Mouse (Mus musculus): Measurements from ENCODE around the gene Slc6a17. TPM values are rescaled to one million over a fixed set of nuclear protein-coding genes. Genes with fewer than 3 reads are reported as not detected.
A peak's percentile ranks its signal among the peaks of the same experiment; 100 is the strongest.

Slc6a17 gene
- polyA plus RNA-seq (2015; fragmentation: Nextera tagmentation; extraction: Ambion mirVana): 1.3 and 1.8 TPM in 2 replicates

GRCm38 (mm10) chr3:107517631-107518108 is at the start of gene Slc6a17:
TSS of gene Slc6a17 (minus strand) at chr3:107518018.
- no peak within 1 kb of the TSS for H3K27ac ChIP-seq (ENCODE audit: low read length)
- H3K4me1 ChIP-seq (replicated peaks; ENCODE audit: control insufficient read depth, insufficient read depth, low read length): peaks cover 11% of the 10 kb centered on the region
- peak within 1 kb of the TSS; percentile 64 for H3K9ac ChIP-seq (ENCODE audit: low read length)
- H3K9me3 ChIP-seq (ENCODE audit: control insufficient read depth, low read length): no peaks in the 10 kb centered on the region
- H3K27me3 ChIP-seq (ENCODE audit: control insufficient read depth, insufficient read depth, low read depth, low read length): peaks cover 28% of the 10 kb centered on the region
- under 1% methylated on average over 68 of the region's 68 CpGs for WGBS
- peak; percentile 78 for ATAC-seq (ENCODE audit: low read depth)
- peak within 1 kb of the TSS; percentile 71 for H3K4me2 ChIP-seq (ENCODE audit: low read depth, low read length)
- no peaks in the 10 kb centered on the region for H3K36me3 ChIP-seq (ENCODE audit: control insufficient read depth, insufficient read depth, low read length)
- H3K4me3 ChIP-seq (ENCODE audit: low read length): peak within 1 kb of the TSS; percentile 47

GRCm38 (mm10) chr3:107565331-107565730 is 47.5 kb upstream of the Slc6a17 start:
- no peaks in the 10 kb centered on the region for H3K27me3 ChIP-seq (ENCODE audit: control insufficient read depth, insufficient read depth, low read depth, low read length)
- H3K9ac ChIP-seq (ENCODE audit: low read length): no peak overlapping the region
- no peak overlapping the region for H3K4me3 ChIP-seq (ENCODE audit: low read length)
- WGBS: 16% methylated on average over 3 of the region's 3 CpGs
- H3K9me3 ChIP-seq (ENCODE audit: control insufficient read depth, low read length): no peaks in the 10 kb centered on the region
- H3K4me1 ChIP-seq (replicated peaks; ENCODE audit: control insufficient read depth, insufficient read depth, low read length): no peaks in the 10 kb centered on the region
- H3K27ac ChIP-seq (ENCODE audit: low read length): no peak overlapping the region
- no peak overlapping the region for H3K4me2 ChIP-seq (ENCODE audit: low read depth, low read length)
- ATAC-seq (ENCODE audit: low read depth): no peak
- H3K36me3 ChIP-seq (ENCODE audit: control insufficient read depth, insufficient read depth, low read length): no peaks in the 10 kb centered on the region

- no peak for ATAC-seq (ENCODE audit: low read depth)
- H3K4me3 ChIP-seq (ENCODE audit: low read length): no peak overlapping the region
- no peaks in the 10 kb centered on the region for H3K36me3 ChIP-seq (ENCODE audit: control insufficient read depth, insufficient read depth, low read length)
- H3K9ac ChIP-seq (ENCODE audit: low read length): no peak overlapping the region
- no peak overlapping the region for H3K4me2 ChIP-seq (ENCODE audit: low read depth, low read length)
- 28% methylated on average over 4 of the region's 4 CpGs for whole genome bisulfite sequencing
- H3K27ac ChIP-seq (ENCODE audit: low read length): no peak overlapping the region
- H3K27me3 ChIP-seq (ENCODE audit: control insufficient read depth, insufficient read depth, low read depth, low read length): no peaks in the 10 kb centered on the region
- no peaks in the 10 kb centered on the region for H3K9me3 ChIP-seq (ENCODE audit: control insufficient read depth, low read length)
- no peaks in the 10 kb centered on the region for H3K4me1 ChIP-seq (replicated peaks; ENCODE audit: control insufficient read depth, insufficient read depth, low read length)
These were observed 46.1 kb upstream of the Slc6a17 start for GRCm38 (mm10) chr3:107563880-107564279.

DNA sequence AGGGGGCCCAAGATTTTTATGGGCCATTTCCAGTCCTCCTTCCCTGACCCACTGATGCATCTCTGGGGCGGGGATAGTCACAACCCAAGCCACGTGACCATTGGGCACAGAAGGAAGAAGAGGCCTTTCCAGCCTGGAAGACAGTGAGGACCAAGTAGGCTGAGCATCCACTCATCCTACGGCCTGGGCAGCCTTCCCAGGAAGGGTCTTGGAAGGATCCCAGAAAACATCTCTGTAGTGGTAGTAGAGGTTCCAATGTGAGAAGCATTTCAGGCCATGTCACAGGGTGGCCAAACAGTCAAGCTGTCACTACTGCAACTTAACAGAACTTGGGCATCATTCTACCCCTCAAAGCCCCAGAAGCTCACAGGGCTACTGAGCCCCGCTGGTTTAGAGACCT is 44.8 kb upstream of the Slc6a17 start:
- no peak for ATAC-seq (ENCODE audit: low read depth)
- Histone ChIP-seq H3K9ac (ENCODE audit: low read length) (no peak overlapping the region), H3K27me3 (ENCODE audit: control insufficient read depth, insufficient read depth, low read depth, low read length) (no peaks in the 10 kb centered on the region), H3K27ac (ENCODE audit: low read length) (no peak overlapping the region), H3K4me1 (replicated peaks; ENCODE audit: control insufficient read depth, insufficient read depth, low read length) (no peaks in the 10 kb centered on the region), H3K4me3 (ENCODE audit: low read length) (no peak overlapping the region), H3K9me3 (ENCODE audit: control insufficient read depth, low read length) (no peaks in the 10 kb centered on the region), H3K36me3 (ENCODE audit: control insufficient read depth, insufficient read depth, low read length) (no peaks in the 10 kb centered on the region), H3K4me2 (ENCODE audit: low read depth, low read length) (no peak overlapping the region)
- WGBS: 71% methylated on average over 4 of the region's 4 CpGs

DNA sequence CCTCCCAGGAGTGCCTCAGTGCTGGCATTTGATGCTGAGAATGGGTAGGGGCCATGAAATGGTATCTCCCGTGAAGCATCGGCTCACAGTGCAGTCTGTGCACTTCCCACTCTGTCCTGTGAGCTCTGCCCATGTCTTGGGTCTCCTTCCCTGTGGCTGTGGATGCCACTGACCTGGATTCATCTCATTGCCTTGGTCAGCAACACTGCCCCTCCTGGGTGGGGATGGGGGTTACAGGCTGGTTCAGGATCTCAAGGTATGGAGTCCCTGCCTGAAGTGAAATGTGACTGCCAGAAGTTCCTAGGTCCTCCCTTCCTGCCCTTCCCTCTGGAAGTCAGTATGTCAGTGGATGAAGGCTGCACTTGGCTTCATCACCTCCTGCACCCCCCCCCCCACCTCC is 44.3 kb upstream of the Slc6a17 start:
- H3K27ac ChIP-seq (ENCODE audit: low read length): no peak overlapping the region
- H3K9me3 ChIP-seq (ENCODE audit: control insufficient read depth, low read length): no peaks in the 10 kb centered on the region
- H3K4me2 ChIP-seq (ENCODE audit: low read depth, low read length): no peak overlapping the region
- no peak for ATAC-seq (ENCODE audit: low read depth)
- H3K36me3 ChIP-seq (ENCODE audit: control insufficient read depth, insufficient read depth, low read length): no peaks in the 10 kb centered on the region
- no peaks in the 10 kb centered on the region for H3K27me3 ChIP-seq (ENCODE audit: control insufficient read depth, insufficient read depth, low read depth, low read length)
- H3K4me1 ChIP-seq (replicated peaks; ENCODE audit: control insufficient read depth, insufficient read depth, low read length): no peaks in the 10 kb centered on the region
- H3K4me3 ChIP-seq (ENCODE audit: low read length): no peak overlapping the region
- no peak overlapping the region for H3K9ac ChIP-seq (ENCODE audit: low read length)
- WGBS: 71% methylated on average over 2 of the region's 2 CpGs

DNA sequence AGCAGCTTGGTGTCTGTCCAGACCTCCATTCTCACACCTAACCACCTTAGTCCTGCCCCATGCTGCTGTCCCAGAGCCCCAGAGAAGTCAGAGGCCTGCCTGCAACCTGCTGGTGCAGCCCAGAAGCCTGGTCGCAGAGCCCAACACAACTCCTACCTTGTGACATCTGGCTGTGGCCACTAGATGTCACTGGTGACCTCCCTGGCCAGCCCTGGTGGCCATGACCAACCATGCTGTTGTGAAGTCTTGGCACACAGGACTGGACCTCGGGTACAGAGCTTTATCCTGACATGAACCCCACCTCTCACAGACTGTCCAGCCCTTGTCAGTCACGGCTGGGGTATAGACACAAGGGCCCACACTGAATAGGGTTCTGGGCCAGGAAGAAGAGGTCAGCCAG is 41.4 kb upstream of the Slc6a17 start:
- Histone ChIP-seq H3K27ac (ENCODE audit: low read length) (no peak overlapping the region), H3K4me3 (ENCODE audit: low read length) (no peak overlapping the region), H3K4me1 (replicated peaks; ENCODE audit: control insufficient read depth, insufficient read depth, low read length) (no peaks in the 10 kb centered on the region), H3K9me3 (ENCODE audit: control insufficient read depth, low read length) (no peaks in the 10 kb centered on the region), H3K4me2 (ENCODE audit: low read depth, low read length) (no peak overlapping the region), H3K9ac (ENCODE audit: low read length) (no peak overlapping the region), H3K27me3 (ENCODE audit: control insufficient read depth, insufficient read depth, low read depth, low read length) (no peaks in the 10 kb centered on the region), H3K36me3 (ENCODE audit: control insufficient read depth, insufficient read depth, low read length) (no peaks in the 10 kb centered on the region)
- peak; percentile 90 for ATAC-seq (ENCODE audit: low read depth)
- 5% methylated on average over 3 of the region's 3 CpGs for WGBS

GRCm38 (mm10) chr3:107558740-107559139 is 40.9 kb upstream of the Slc6a17 start:
- Histone ChIP-seq H3K27me3 (ENCODE audit: control insufficient read depth, insufficient read depth, low read depth, low read length) (no peaks in the 10 kb centered on the region), H3K9me3 (ENCODE audit: control insufficient read depth, low read length) (no peaks in the 10 kb centered on the region), H3K36me3 (ENCODE audit: control insufficient read depth, insufficient read depth, low read length) (no peaks in the 10 kb centered on the region), H3K4me2 (ENCODE audit: low read depth, low read length) (no peak overlapping the region), H3K27ac (ENCODE audit: low read length) (no peak overlapping the region), H3K4me3 (ENCODE audit: low read length) (no peak overlapping the region), H3K9ac (ENCODE audit: low read length) (no peak overlapping the region), H3K4me1 (replicated peaks; ENCODE audit: control insufficient read depth, insufficient read depth, low read length) (no peaks in the 10 kb centered on the region)
- 21% methylated on average over 3 of the region's 3 CpGs for WGBS
- ATAC-seq (ENCODE audit: low read depth): peak; percentile 65

- WGBS: 75% methylated on average over 2 of the region's 2 CpGs
- Histone ChIP-seq H3K9me3 (ENCODE audit: control insufficient read depth, low read length) (no peaks in the 10 kb centered on the region), H3K27ac (ENCODE audit: low read length) (no peak within 1 kb of the TSS), H3K36me3 (ENCODE audit: control insufficient read depth, insufficient read depth, low read length) (no peaks in the 10 kb centered on the region), H3K4me3 (ENCODE audit: low read length) (no peak within 1 kb of the TSS), H3K9ac (ENCODE audit: low read length) (no peak within 1 kb of the TSS), H3K27me3 (ENCODE audit: control insufficient read depth, insufficient read depth, low read depth, low read length) (no peaks in the 10 kb centered on the region), H3K4me2 (ENCODE audit: low read depth, low read length) (no peak within 1 kb of the TSS), H3K4me1 (replicated peaks; ENCODE audit: control insufficient read depth, insufficient read depth, low read length) (no peaks in the 10 kb centered on the region)
- ATAC-seq (ENCODE audit: low read depth): no peak
These were observed 37.0 kb upstream of the Slc6a17 start, which contains the start of gene Ubl4b for GRCm38 (mm10) chr3:107554842-107555241. TSS of gene Ubl4b (minus strand) at chr3:107555073.

DNA sequence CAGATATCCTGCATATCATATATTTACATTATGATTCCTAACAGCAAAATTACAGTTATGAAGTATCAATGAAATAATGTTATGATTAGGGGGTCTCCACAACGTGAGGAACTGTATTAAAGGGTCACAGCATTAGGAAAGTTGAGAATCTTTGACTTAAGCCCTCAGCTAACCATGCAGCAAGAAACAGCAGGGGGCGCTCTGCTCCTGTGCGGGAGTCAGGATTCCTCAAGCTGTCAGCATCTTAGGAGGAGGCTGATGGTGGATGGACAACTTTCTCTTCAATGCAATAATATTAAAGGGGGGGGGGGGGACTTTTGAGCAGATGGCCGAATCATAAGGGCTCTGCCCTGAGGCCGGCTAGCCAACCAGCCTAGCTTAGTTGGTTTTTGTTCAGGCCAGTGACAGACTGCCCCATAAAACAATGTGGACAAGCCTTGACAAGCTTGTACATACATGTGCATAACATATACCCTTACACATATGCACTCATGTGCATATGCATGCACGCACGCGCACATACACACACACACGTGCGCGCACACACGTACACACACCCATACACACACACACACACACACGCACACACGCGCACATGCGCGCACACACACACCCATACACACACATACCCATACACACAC is 32.7 kb upstream of the Slc6a17 start:
- H3K36me3 ChIP-seq (ENCODE audit: control insufficient read depth, insufficient read depth, low read length): no peaks in the 10 kb centered on the region
- no peak overlapping the region for H3K4me3 ChIP-seq (ENCODE audit: low read length)
- H3K27ac ChIP-seq (ENCODE audit: low read length): no peak overlapping the region
- no peak for ATAC-seq (ENCODE audit: low read depth)
- H3K4me1 ChIP-seq (replicated peaks; ENCODE audit: control insufficient read depth, insufficient read depth, low read length): no peaks in the 10 kb centered on the region
- H3K27me3 ChIP-seq (ENCODE audit: control insufficient read depth, insufficient read depth, low read depth, low read length): no peaks in the 10 kb centered on the region
- no peak overlapping the region for H3K9ac ChIP-seq (ENCODE audit: low read length)
- H3K4me2 ChIP-seq (ENCODE audit: low read depth, low read length): no peak overlapping the region
- H3K9me3 ChIP-seq (ENCODE audit: control insufficient read depth, low read length): no peaks in the 10 kb centered on the region
- 74% methylated on average over 17 of the region's 17 CpGs for WGBS

Data from lung, embryonic 16.5 days (tissue).